Mouse (Mus musculus) kidney, embryonic 14.5 days (tissue): ENCODE results near the gene Zglp1. TPM values are rescaled to one million over a fixed set of nuclear protein-coding genes. Genes with fewer than 3 reads are reported as not detected.
A peak's percentile ranks its signal among the peaks of the same experiment; 100 is the strongest.

Source experiments
- ATAC-seq: fragments of 200-750 bp; cut with Nextera tagmentation; 2 replicates; pipeline ENCODE4 v1.8.0; 2017; ENCODE audit warnings: moderate number of reproducible peaks, mild to moderate bottlenecking, moderate TSS enrichment, moderate library complexity; ENCODE audit not compliant: low FRiP score, low TSS enrichment
- H3K27ac ChIP-seq: fragments of 300-500 bp; sonication (generic); 2 replicates; pipeline ENCODE4 v1.5.1; 2014; ENCODE audit warnings: low read depth, mild to moderate bottlenecking, low read length, moderate library complexity, mixed read lengths
- H3K27me3 ChIP-seq: fragments of 300-500 bp; sonication (generic); 2 replicates; pipeline ENCODE4 v1.6.1; 2014; ENCODE audit warnings: mild to moderate bottlenecking, low read length; ENCODE audit not compliant: control insufficient read depth, insufficient read depth
- H3K36me3 ChIP-seq: fragments of 300-500 bp; sonication (generic); 2 replicates; pipeline ENCODE4 v1.6.1; 2014; ENCODE audit warnings: low read length, mixed read lengths; ENCODE audit not compliant: control insufficient read depth, insufficient read depth
- H3K4me1 ChIP-seq: fragments of 300-500 bp; sonication (generic); 2 replicates; pipeline ENCODE4 v1.6.1; 2014; ENCODE audit warnings: low read length, mixed read lengths; ENCODE audit not compliant: control insufficient read depth, insufficient read depth
- H3K4me2 ChIP-seq: fragments of 300-500 bp; sonication (generic); replicated peaks from 2 replicates; pipeline ENCODE4 v1.6.1; 2014; ENCODE audit warnings: low read depth, mild to moderate bottlenecking, low read length
- H3K4me3 ChIP-seq: fragments of 300-500 bp; sonication (generic); 2 replicates; pipeline ENCODE4 v1.5.1; 2014; ENCODE audit warnings: mild to moderate bottlenecking, low read length
- H3K9ac ChIP-seq: fragments of 300-500 bp; sonication (generic); 2 replicates; pipeline ENCODE4 v1.6.1; 2014; ENCODE audit warnings: low read depth, mild to moderate bottlenecking, low read length, moderate library complexity
- H3K9me3 ChIP-seq: fragments of 300-500 bp; sonication (generic); 2 replicates; pipeline ENCODE4 v1.6.1; 2016; ENCODE audit warnings: low read length; ENCODE audit not compliant: control insufficient read depth
- WGBS: fragments of 180-500 bp; shearing (Covaris S2); extraction: QIAGEN DNeasy Blood & Tissue Kit; methylation state at CpG from one replicate; pipeline ENCODE4 v1.1.7; 2014; 5-methylcytosine and 5-hydroxymethylcytosine counted together
- polyA plus RNA-seq: library from polyadenylated mRNA; unstranded; fragments of >200 nt; fragmentation: Nextera tagmentation; extraction: Ambion mirVana; gene quantifications from 2 replicates; pipeline ENCODE4 v1.2.1, GENCODE M21; 2014

Gene Zglp1
- polyA plus RNA-seq, result 2.1 TPM in 1 of 2 replicates, not detected in the other

- Histone ChIP-seq H3K27me3 (no peaks in the 10 kb centered on the region), H3K27ac (no peak within 1 kb of the TSS), H3K36me3 (peaks cover 49% of the 10 kb centered on the region), H3K9ac (no peak within 1 kb of the TSS), H3K4me3 (no peak within 1 kb of the TSS), H3K9me3 (no peaks in the 10 kb centered on the region), H3K4me2 (no peak within 1 kb of the TSS), H3K4me1 (peaks cover 2% of the 10 kb centered on the region; the same call in 1 of the 2 replicates)
- ATAC-seq, result no peak
- WGBS, result 86% methylated on average over 26 of the region's 27 CpGs
Measured at GRCm38 (mm10) chr9:21067006-21067684, at the start of gene Zglp1. Gene Zglp1 (minus strand): TSS chr9:21067093.

- no peaks in the 10 kb centered on the region for H3K27me3 ChIP-seq
- no peak overlapping the region for H3K27ac ChIP-seq
- no peak overlapping the region for H3K4me3 ChIP-seq
- no peaks in the 10 kb centered on the region for H3K9me3 ChIP-seq
- H3K4me2 ChIP-seq, result no peak overlapping the region
- H3K9ac ChIP-seq, result no peak overlapping the region
- no peak for ATAC-seq
- 95% methylated on average over 8 of the region's 8 CpGs for WGBS
- no peaks in the 10 kb centered on the region for H3K4me1 ChIP-seq
- peaks cover 3% of the 10 kb centered on the region; the same call in 1 of the 2 replicates for H3K36me3 ChIP-seq
Measured at GRCm38 (mm10) chr9:21115105-21115504, 48.2 kb upstream of the Zglp1 start.

GRCm38 (mm10) chr9:21114190-21114589 is 47.3 kb upstream of the Zglp1 start:
- H3K4me3 ChIP-seq, result no peak overlapping the region
- 90% methylated on average over 7 of the region's 7 CpGs for WGBS
- no peak overlapping the region for H3K27ac ChIP-seq
- no peak for ATAC-seq
- no peaks in the 10 kb centered on the region; the same call in 1 of the 2 replicates for H3K36me3 ChIP-seq
- no peaks in the 10 kb centered on the region for H3K4me1 ChIP-seq
- no peak overlapping the region for H3K9ac ChIP-seq
- no peak overlapping the region for H3K4me2 ChIP-seq
- H3K9me3 ChIP-seq, result no peaks in the 10 kb centered on the region
- H3K27me3 ChIP-seq, result no peaks in the 10 kb centered on the region

- WGBS, result 78% methylated on average over 6 of the region's 6 CpGs
- ATAC-seq, result no peak
- Histone ChIP-seq H3K4me3 (no peak overlapping the region), H3K4me2 (no peak overlapping the region), H3K4me1 (no peaks in the 10 kb centered on the region), H3K36me3 (peaks cover 3% of the 10 kb centered on the region; the same call in 1 of the 2 replicates), H3K27ac (no peak overlapping the region), H3K27me3 (no peaks in the 10 kb centered on the region), H3K9me3 (no peaks in the 10 kb centered on the region), H3K9ac (no peak overlapping the region)
Measured at GRCm38 (mm10) chr9:21113751-21114150, 46.9 kb upstream of the Zglp1 start.

GRCm38 (mm10) chr9:21107607-21108237 is 40.8 kb upstream of the Zglp1 start:
- H3K36me3 ChIP-seq, result peaks cover 6% of the 10 kb centered on the region; the same call in 1 of the 2 replicates
- H3K4me2 ChIP-seq, result no peak overlapping the region
- WGBS, result 48% methylated on average over 23 of the region's 23 CpGs
- peak; percentile 11; the same call in 1 of the 2 replicates for ATAC-seq
- no peak overlapping the region for H3K4me3 ChIP-seq
- no peaks in the 10 kb centered on the region for H3K9me3 ChIP-seq
- H3K4me1 ChIP-seq, result no peaks in the 10 kb centered on the region
- no peaks in the 10 kb centered on the region for H3K27me3 ChIP-seq
- no peak overlapping the region for H3K9ac ChIP-seq
- no peak overlapping the region for H3K27ac ChIP-seq

- Histone ChIP-seq H3K4me3 (no peak overlapping the region), H3K27ac (no peak overlapping the region), H3K27me3 (no peaks in the 10 kb centered on the region), H3K9ac (no peak overlapping the region), H3K4me2 (no peak overlapping the region), H3K4me1 (no peaks in the 10 kb centered on the region), H3K36me3 (peaks cover 6% of the 10 kb centered on the region; the same call in 1 of the 2 replicates), H3K9me3 (no peaks in the 10 kb centered on the region)
- no peak for ATAC-seq
- 75% methylated on average over 5 of the region's 5 CpGs for WGBS
Measured at GRCm38 (mm10) chr9:21105760-21106564, 39.1 kb upstream of the Zglp1 start.

GRCm38 (mm10) chr9:21104814-21105213 is 37.9 kb upstream of the Zglp1 start:
- Histone ChIP-seq H3K9ac (no peak overlapping the region), H3K4me3 (no peak overlapping the region), H3K36me3 (peaks cover 6% of the 10 kb centered on the region; the same call in 1 of the 2 replicates), H3K27me3 (no peaks in the 10 kb centered on the region), H3K4me2 (no peak overlapping the region), H3K4me1 (no peaks in the 10 kb centered on the region), H3K9me3 (no peaks in the 10 kb centered on the region), H3K27ac (no peak overlapping the region)
- ATAC-seq, result no peak
- WGBS, result 88% methylated on average over 6 of the region's 6 CpGs

GRCm38 (mm10) chr9:21102076-21102475 is 35.2 kb upstream of the Zglp1 start:
- H3K4me2 ChIP-seq, result no peak overlapping the region
- H3K27me3 ChIP-seq, result no peaks in the 10 kb centered on the region
- peaks cover 3% of the 10 kb centered on the region; the same call in 1 of the 2 replicates for H3K36me3 ChIP-seq
- no peaks in the 10 kb centered on the region for H3K4me1 ChIP-seq
- H3K4me3 ChIP-seq, result no peak overlapping the region
- no peaks in the 10 kb centered on the region for H3K9me3 ChIP-seq
- no peak overlapping the region for H3K27ac ChIP-seq
- 87% methylated on average over 2 of the region's 2 CpGs for WGBS
- no peak overlapping the region for H3K9ac ChIP-seq
- ATAC-seq, result no peak
